Mouse (Mus musculus) kidney, postnatal 0 days (tissue): ENCODE results near the gene Ticrr. TPM values are rescaled to one million over a fixed set of nuclear protein-coding genes. Genes with fewer than 3 reads are reported as not detected.

ENCODE experiments used
- ATAC-seq: fragments of 200-750 bp; cut with Nextera tagmentation; replicated peaks from 2 replicates; pipeline ENCODE4 v1.8.0; 2017; ENCODE audit warnings: low read depth, moderate number of reproducible peaks, moderate TSS enrichment, moderate library complexity; ENCODE audit not compliant: low FRiP score
- DNase-seq: peaks from one replicate; pipeline ENCODE4 v3.0.0-alpha.2; 2016; ENCODE audit warnings: low spot score
- H3K27ac ChIP-seq: fragments of 300-500 bp; sonication (generic); 2 replicates; pipeline ENCODE4 v1.5.1; 2014; ENCODE audit warnings: mild to moderate bottlenecking
- H3K27me3 ChIP-seq: fragments of 300-500 bp; sonication (generic); 2 replicates; pipeline ENCODE4 v1.6.1; 2014; ENCODE audit warnings: low read length, mixed read lengths; ENCODE audit not compliant: insufficient read depth
- H3K36me3 ChIP-seq: fragments of 300-500 bp; sonication (generic); 2 replicates; pipeline ENCODE4 v1.6.1; 2014; ENCODE audit warnings: low read length, mixed read lengths; ENCODE audit not compliant: insufficient read depth
- H3K4me1 ChIP-seq: fragments of 300-500 bp; sonication (generic); replicated peaks from 2 replicates; pipeline ENCODE4 v1.6.1; 2014; ENCODE audit warnings: antibody characterized with exemption, low read length, mixed read lengths; ENCODE audit not compliant: insufficient read depth
- H3K4me2 ChIP-seq: fragments of 300-500 bp; sonication (generic); 2 replicates; pipeline ENCODE4 v1.6.1; 2014; ENCODE audit warnings: mild to moderate bottlenecking, low read length, moderate library complexity, mixed read lengths
- H3K4me3 ChIP-seq: fragments of 300-500 bp; sonication (generic); replicated peaks from 2 replicates; pipeline ENCODE4 v1.5.1; 2014; ENCODE audit warnings: low read depth, low read length
- H3K9ac ChIP-seq: fragments of 300-500 bp; sonication (generic); 2 replicates; pipeline ENCODE4 v1.6.1; 2014; ENCODE audit warnings: low read depth, low read length
- H3K9me3 ChIP-seq: fragments of 300-500 bp; sonication (generic); replicated peaks from 2 replicates; pipeline ENCODE4 v1.6.1; 2016; ENCODE audit warnings: low read length, inconsistent platforms, mixed read lengths
- CTCF ChIP-seq: IDR thresholded peaks from 2 replicates; pipeline ENCODE4 v1.5.1; 2016; ENCODE audit warnings: antibody characterized with exemption, low read depth, mild to moderate bottlenecking, moderate library complexity
- WGBS: fragments of 180-500 bp; shearing (Covaris S2); extraction: QIAGEN DNeasy Blood & Tissue Kit; methylation state at CpG from one replicate; pipeline ENCODE4 v1.1.7; 2014; 5-methylcytosine and 5-hydroxymethylcytosine counted together
- polyA plus RNA-seq: library from polyadenylated mRNA; unstranded; fragments of >200 nt; fragmentation: Nextera tagmentation; extraction: Ambion mirVana; gene quantifications from 2 replicates; pipeline ENCODE4 v1.2.1, GENCODE M21; 2015

The Ticrr gene
- polyA plus RNA-seq, 1 experiment from 2014 or later = 3.1 TPM

- 7% methylated on average over 33 of the region's 33 CpGs for WGBS
- H3K9me3 ChIP-seq = no peaks in the 10 kb centered on the region
- 0 out of 2 replicates have a peak within 1 kb of the TSS, but pooled peaks have one; percentile 13 for H3K27ac ChIP-seq
- H3K4me3 ChIP-seq = peak within 1 kb of the TSS; percentile 26
- no peaks in the 10 kb centered on the region for H3K4me1 ChIP-seq
- H3K27me3 ChIP-seq = peaks cover 24% of the 10 kb centered on the region; the same call in 1 of the 2 replicates
- H3K9ac ChIP-seq = 0 out of 2 replicates have a peak within 1 kb of the TSS, but pooled peaks have one; percentile 37
- TF ChIP-seq CTCF = no peak
- ATAC-seq (no peak), DNase-seq (peak; percentile 32)
- H3K36me3 ChIP-seq = no peaks in the 10 kb centered on the region
- peak within 1 kb of the TSS; percentile 43 for H3K4me2 ChIP-seq
Observed at GRCm38 (mm10) chr7:79617418-79617817, 42.6 kb upstream of the Ticrr start, which contains the start of gene Rhcg. Gene Rhcg, minus strand, starts transcription at chr7:79617657.

GRCm38 (mm10) chr7:79619493-79619892 lies 40.5 kb upstream of the Ticrr start:
- no peaks in the 10 kb centered on the region for H3K36me3 ChIP-seq
- peaks cover 24% of the 10 kb centered on the region; the same call in 1 of the 2 replicates for H3K27me3 ChIP-seq
- no peaks in the 10 kb centered on the region for H3K4me1 ChIP-seq
- no peak for DNase-seq
- 0 out of 2 replicates have a peak, but pooled peaks have one; percentile 10 for ATAC-seq
- no peak overlapping the region for H3K4me3 ChIP-seq
- WGBS = 62% methylated on average over 4 of the region's 4 CpGs
- no peak overlapping the region for H3K27ac ChIP-seq
- peak; percentile 39 for TF ChIP-seq CTCF
- no peak overlapping the region for H3K4me2 ChIP-seq
- H3K9ac ChIP-seq = no peak overlapping the region
- H3K9me3 ChIP-seq = no peaks in the 10 kb centered on the region

GRCm38 (mm10) chr7:79623086-79623485 lies 36.9 kb upstream of the Ticrr start:
- no peaks in the 10 kb centered on the region for H3K36me3 ChIP-seq
- DNase-seq (no peak), ATAC-seq (peak; percentile 61; the same call in 1 of the 2 replicates)
- H3K4me3 ChIP-seq = no peak overlapping the region
- WGBS = 52% methylated on average over 8 of the region's 8 CpGs
- no peaks in the 10 kb centered on the region for H3K4me1 ChIP-seq
- no peak overlapping the region for H3K27ac ChIP-seq
- no peaks in the 10 kb centered on the region for H3K9me3 ChIP-seq
- TF ChIP-seq CTCF = no peak
- no peak overlapping the region for H3K9ac ChIP-seq
- no peak overlapping the region for H3K4me2 ChIP-seq
- H3K27me3 ChIP-seq = peaks cover 1% of the 10 kb centered on the region; the same call in 1 of the 2 replicates

GRCm38 (mm10) chr7:79626170-79626569 lies 33.8 kb upstream of the Ticrr start:
- Histone ChIP-seq H3K27ac (no peak overlapping the region), H3K4me2 (no peak overlapping the region), H3K36me3 (no peaks in the 10 kb centered on the region), H3K4me3 (no peak overlapping the region), H3K9me3 (no peaks in the 10 kb centered on the region), H3K9ac (no peak overlapping the region), H3K27me3 (no peaks in the 10 kb centered on the region), H3K4me1 (no peaks in the 10 kb centered on the region)
- no peak for TF ChIP-seq CTCF
- no peak for ATAC-seq
- DNase-seq = no peak
- 72% methylated on average over 5 of the region's 5 CpGs for WGBS

GRCm38 (mm10) chr7:79628271-79628913 lies 31.6 kb upstream of the Ticrr start:
- DNase-seq (no peak), ATAC-seq (peak; percentile 43; the same call in 1 of the 2 replicates)
- Histone ChIP-seq H3K4me2 (no peak overlapping the region), H3K27me3 (no peaks in the 10 kb centered on the region), H3K36me3 (no peaks in the 10 kb centered on the region), H3K4me3 (no peak overlapping the region), H3K4me1 (no peaks in the 10 kb centered on the region; the same call in 1 of the 2 replicates), H3K27ac (peak overlapping the region; percentile 54), H3K9me3 (no peaks in the 10 kb centered on the region), H3K9ac (no peak overlapping the region)
- TF ChIP-seq CTCF = no peak
- WGBS = 46% methylated on average over 4 of the region's 4 CpGs

- DNase-seq (no peak), ATAC-seq (peak; percentile 65; the same call in 1 of the 2 replicates)
- Histone ChIP-seq H3K4me3 (no peak overlapping the region), H3K27me3 (no peaks in the 10 kb centered on the region), H3K4me1 (no peaks in the 10 kb centered on the region; the same call in 1 of the 2 replicates), H3K4me2 (no peak overlapping the region), H3K36me3 (no peaks in the 10 kb centered on the region), H3K27ac (no peak overlapping the region; the same call in 1 of the 2 replicates), H3K9ac (no peak overlapping the region), H3K9me3 (no peaks in the 10 kb centered on the region)
- no peak for TF ChIP-seq CTCF
- WGBS = 18% methylated on average over 13 of the region's 13 CpGs
Observed at GRCm38 (mm10) chr7:79631773-79632348, 28.1 kb upstream of the Ticrr start.
